Mouse (Mus musculus) retina, postnatal 7 days (tissue): ENCODE measurements around the gene Nectin2.

Experiments used
- DNase-seq: peaks from one replicate; pipeline ENCODE4 v3.0.0-alpha.2; 2012; ENCODE audit warnings: low read depth, low spot score

Nectin2 gene

GRCm38 (mm10) chr7:19712414-19712813, 37.9 kb downstream of the Nectin2 start:
- no peak for DNase-seq

GRCm38 (mm10) chr7:19710650-19711049, 39.6 kb downstream of the Nectin2 start:
- DNase-seq, result no peak

GRCm38 (mm10) chr7:19705271-19705670, 45.0 kb downstream of the Nectin2 start:
- DNase-seq, result no peak

- no peak for DNase-seq
Observed at GRCm38 (mm10) chr7:19704475-19704874, 45.8 kb downstream of the Nectin2 start.

GRCm38 (mm10) chr7:19702859-19703555, 47.3 kb downstream of the Nectin2 start:
- no peak for DNase-seq

- peak; percentile 56 for DNase-seq
Observed at GRCm38 (mm10) chr7:19701069-19701761, 49.1 kb downstream of the Nectin2 start.

- no peak for DNase-seq
Observed at GRCm38 (mm10) chr7:19700299-19701068, 49.8 kb downstream of the Nectin2 start.

GRCm38 (mm10) chr7:19699827-19700148, 50.5 kb downstream of the Nectin2 start:
- no peak for DNase-seq

- no peak for DNase-seq
Observed at GRCm38 (mm10) chr7:19698907-19699826, 51.1 kb downstream of the Nectin2 start, which contains the start of gene Apoe. Gene Apoe (minus strand): TSS chr7:19699188.

- DNase-seq, result no peak
Observed at GRCm38 (mm10) chr7:19697949-19698906, 52.1 kb downstream of the Nectin2 start.

- no peak for DNase-seq
Observed at GRCm38 (mm10) chr7:19696336-19696873, 53.9 kb downstream of the Nectin2 start.

- no peak for DNase-seq
Observed at GRCm38 (mm10) chr7:19695881-19696280, 54.4 kb downstream of the Nectin2 start.

- DNase-seq, result no peak
Observed at GRCm38 (mm10) chr7:19695213-19695594, 55.1 kb downstream of the Nectin2 start.

GRCm38 (mm10) chr7:19694336-19695212, 55.7 kb downstream of the Nectin2 start:
- no peak for DNase-seq

- DNase-seq, result peak; percentile 72
Observed at GRCm38 (mm10) chr7:19693421-19693820, 56.9 kb downstream of the Nectin2 start.

- DNase-seq, result no peak
Observed at GRCm38 (mm10) chr7:19691873-19692865, 58.1 kb downstream of the Nectin2 start, which contains the start of gene Apoc1. Gene Apoc1 (minus strand): TSS chr7:19692660.

GRCm38 (mm10) chr7:19691434-19691833, 58.8 kb downstream of the Nectin2 start:
- DNase-seq, result no peak

- DNase-seq, result no peak
Observed at GRCm38 (mm10) chr7:19690845-19691244, 59.4 kb downstream of the Nectin2 start.
